Mouse (Mus musculus) embryonic facial prominence, embryonic 12.5 days (tissue): Measurements from ENCODE around the gene Bsn. TPM values are rescaled to one million over a fixed set of nuclear protein-coding genes. Genes with fewer than 3 reads are reported as not detected.

Experiments
- ATAC-seq: fragments of 200-750 bp; cut with Nextera tagmentation; 2 replicates; pipeline ENCODE4 v1.8.0; 2017; ENCODE audit not compliant: insufficient number of reproducible peaks, insufficient read depth, low FRiP score, low TSS enrichment
- H3K27ac ChIP-seq: fragments of 300-500 bp; sonication (generic); 2 replicates; pipeline ENCODE4 v1.5.1; 2016; ENCODE audit warnings: mild to moderate bottlenecking
- H3K27me3 ChIP-seq: fragments of 300-500 bp; sonication (generic); 2 replicates; pipeline ENCODE4 v1.6.1; 2016; ENCODE audit warnings: mild to moderate bottlenecking, moderate library complexity
- H3K36me3 ChIP-seq: fragments of 300-500 bp; sonication (generic); 2 replicates; pipeline ENCODE4 v1.6.1; 2016; ENCODE audit warnings: mild to moderate bottlenecking
- H3K4me1 ChIP-seq: fragments of 300-500 bp; sonication (generic); 2 replicates; pipeline ENCODE4 v1.6.1; 2016
- H3K4me2 ChIP-seq: fragments of 300-500 bp; sonication (generic); replicated peaks from 2 replicates; pipeline ENCODE4 v1.6.1; 2016; ENCODE audit warnings: mild to moderate bottlenecking, moderate library complexity
- H3K4me3 ChIP-seq: fragments of 300-500 bp; sonication (generic); 2 replicates; pipeline ENCODE4 v1.5.1; 2016; ENCODE audit warnings: mild to moderate bottlenecking
- H3K9ac ChIP-seq: fragments of 300-500 bp; sonication (generic); 2 replicates; pipeline ENCODE4 v1.6.1; 2016; ENCODE audit warnings: mild to moderate bottlenecking, moderate library complexity
- H3K9me3 ChIP-seq: fragments of 300-500 bp; sonication (generic); 2 replicates; pipeline ENCODE4 v1.6.1; 2016; ENCODE audit warnings: mild to moderate bottlenecking, moderate library complexity
- WGBS: fragments of 180-500 bp; shearing (Covaris S2); methylation state at CpG from one replicate; pipeline ENCODE4 v1.1.7; 2016; 5-methylcytosine and 5-hydroxymethylcytosine counted together
- polyA plus RNA-seq: library from polyadenylated mRNA; unstranded; fragments of >200 nt; fragmentation: Nextera tagmentation; extraction: Ambion mirVana; gene quantifications from 2 replicates; pipeline ENCODE4 v1.2.1, GENCODE M21; 2016

Gene Bsn
- polyA plus RNA-seq, 1 experiment from 2014 or later, result 1.1 TPM

- Histone ChIP-seq H3K4me1 (peaks cover 21% of the 10 kb centered on the region), H3K36me3 (no peaks in the 10 kb centered on the region), H3K27ac (peak overlapping the region; percentile 43), H3K4me2 (peak overlapping the region; percentile 30), H3K9ac (peak overlapping the region; percentile 46), H3K9me3 (no peaks in the 10 kb centered on the region), H3K4me3 (0 out of 2 replicates have a peak overlapping the region, but pooled peaks have one; percentile 7), H3K27me3 (peaks cover 9% of the 10 kb centered on the region; the same call in 1 of the 2 replicates)
- WGBS, result 25% methylated on average over 31 of the region's 31 CpGs
- ATAC-seq, result peak; percentile 41
These were observed 85.2 kb downstream of the Bsn start for GRCm38 (mm10) chr9:108104766-108105548.

GRCm38 (mm10) chr9:108099619-108100018 lies 90.6 kb downstream of the Bsn start:
- ATAC-seq, result no peak
- Histone ChIP-seq H3K36me3 (no peaks in the 10 kb centered on the region), H3K4me1 (peaks cover 9% of the 10 kb centered on the region), H3K4me3 (no peak overlapping the region), H3K9ac (no peak overlapping the region), H3K27me3 (no peaks in the 10 kb centered on the region), H3K4me2 (no peak overlapping the region), H3K9me3 (no peaks in the 10 kb centered on the region), H3K27ac (no peak overlapping the region)
- WGBS, result 87% methylated on average over 8 of the region's 8 CpGs

GRCm38 (mm10) chr9:108095949-108096712 lies 94.1 kb downstream of the Bsn start:
- Histone ChIP-seq H3K4me1 (peaks cover 12% of the 10 kb centered on the region; the same call in 1 of the 2 replicates), H3K36me3 (peaks cover 15% of the 10 kb centered on the region), H3K4me2 (peak overlapping the region; percentile 96; the same call in 1 of the 2 replicates), H3K9ac (no peak overlapping the region), H3K27ac (no peak overlapping the region), H3K4me3 (no peak overlapping the region), H3K27me3 (no peaks in the 10 kb centered on the region), H3K9me3 (no peaks in the 10 kb centered on the region)
- whole genome bisulfite sequencing, result 62% methylated on average over 10 of the region's 10 CpGs
- no peak for ATAC-seq

GRCm38 (mm10) chr9:108095518-108095917 lies 94.7 kb downstream of the Bsn start:
- WGBS, result 13% methylated on average over 3 of the region's 3 CpGs
- Histone ChIP-seq H3K9me3 (no peaks in the 10 kb centered on the region), H3K9ac (no peak overlapping the region), H3K27ac (no peak overlapping the region; the same call in 1 of the 2 replicates), H3K4me3 (peak overlapping the region; percentile 71), H3K36me3 (peaks cover 22% of the 10 kb centered on the region), H3K27me3 (no peaks in the 10 kb centered on the region), H3K4me2 (peak overlapping the region; percentile 96), H3K4me1 (peaks cover 12% of the 10 kb centered on the region; the same call in 1 of the 2 replicates)
- ATAC-seq, result no peak

GRCm38 (mm10) chr9:108094998-108095411 lies 95.2 kb downstream of the Bsn start:
- H3K4me3 ChIP-seq, result peak overlapping the region; percentile 71
- 0 out of 2 replicates have a peak, but pooled peaks have one; percentile 12 for ATAC-seq

GRCm38 (mm10) chr9:108094184-108094941 lies 95.8 kb downstream of the Bsn start, which contains the start of gene Apeh:
Apeh (minus strand) TSS chr9:108094606.
- Histone ChIP-seq H3K9ac (peak within 1 kb of the TSS; percentile 64), H3K4me2 (peak within 1 kb of the TSS; percentile 96), H3K4me1 (peaks cover 12% of the 10 kb centered on the region; the same call in 1 of the 2 replicates), H3K27me3 (no peaks in the 10 kb centered on the region), H3K36me3 (peaks cover 33% of the 10 kb centered on the region), H3K4me3 (peak within 1 kb of the TSS; percentile 71), H3K27ac (peak within 1 kb of the TSS; percentile 86), H3K9me3 (no peaks in the 10 kb centered on the region)
- peak; percentile 94 for ATAC-seq
- WGBS, result 1% methylated on average over 52 of the region's 52 CpGs

More at GRCm38 (mm10) chr9:108094998-108095411, 95.2 kb downstream of the Bsn start:
- Histone ChIP-seq H3K36me3 (peaks cover 27% of the 10 kb centered on the region), H3K27me3 (no peaks in the 10 kb centered on the region), H3K27ac (peak overlapping the region; percentile 86), H3K4me1 (peaks cover 12% of the 10 kb centered on the region; the same call in 1 of the 2 replicates), H3K4me2 (peak overlapping the region; percentile 96), H3K9me3 (no peaks in the 10 kb centered on the region), H3K9ac (peak overlapping the region; percentile 64)
- WGBS, result under 1% methylated on average over 16 of the region's 16 CpGs

GRCm38 (mm10) chr9:108093586-108093985 lies 96.6 kb downstream of the Bsn start:
- H3K27me3 ChIP-seq, result no peaks in the 10 kb centered on the region
- no peaks in the 10 kb centered on the region for H3K9me3 ChIP-seq
- no peak for ATAC-seq
- 70% methylated on average over 10 of the region's 10 CpGs for WGBS
- H3K4me2 ChIP-seq, result peak overlapping the region; percentile 96
- H3K4me3 ChIP-seq, result peak overlapping the region; percentile 71
- no peak overlapping the region for H3K27ac ChIP-seq
- H3K36me3 ChIP-seq, result peaks cover 41% of the 10 kb centered on the region
- H3K9ac ChIP-seq, result peak overlapping the region; percentile 64; the same call in 1 of the 2 replicates
- H3K4me1 ChIP-seq, result peaks cover 12% of the 10 kb centered on the region; the same call in 1 of the 2 replicates

- H3K27me3 ChIP-seq, result no peaks in the 10 kb centered on the region
- H3K4me1 ChIP-seq, result peaks cover 12% of the 10 kb centered on the region; the same call in 1 of the 2 replicates
- no peak overlapping the region for H3K9ac ChIP-seq
- 95% methylated on average over 7 of the region's 7 CpGs for WGBS
- H3K4me3 ChIP-seq, result no peak overlapping the region
- no peaks in the 10 kb centered on the region for H3K9me3 ChIP-seq
- no peak for ATAC-seq
- H3K4me2 ChIP-seq, result no peak overlapping the region
- H3K36me3 ChIP-seq, result peaks cover 70% of the 10 kb centered on the region
- H3K27ac ChIP-seq, result no peak overlapping the region
These were observed 99.5 kb downstream of the Bsn start for GRCm38 (mm10) chr9:108090611-108091120.

- H3K9ac ChIP-seq, result no peak overlapping the region; the same call in 1 of the 2 replicates
- no peak for ATAC-seq
- H3K27ac ChIP-seq, result no peak overlapping the region
- no peak overlapping the region for H3K4me3 ChIP-seq
- peaks cover 63% of the 10 kb centered on the region for H3K36me3 ChIP-seq
- H3K4me1 ChIP-seq, result no peaks in the 10 kb centered on the region; the same call in 1 of the 2 replicates
- WGBS, result 94% methylated on average over 4 of the region's 4 CpGs
- peaks cover 40% of the 10 kb centered on the region for H3K27me3 ChIP-seq
- no peak overlapping the region for H3K4me2 ChIP-seq
- H3K9me3 ChIP-seq, result no peaks in the 10 kb centered on the region
These were observed 104.9 kb downstream of the Bsn start for GRCm38 (mm10) chr9:108085261-108085660.

- H3K27ac ChIP-seq, result no peak overlapping the region
- peaks cover 5% of the 10 kb centered on the region for H3K4me1 ChIP-seq
- no peak overlapping the region for H3K9ac ChIP-seq
- no peak for ATAC-seq
- H3K36me3 ChIP-seq, result peaks cover 46% of the 10 kb centered on the region
- H3K4me3 ChIP-seq, result no peak overlapping the region
- no peaks in the 10 kb centered on the region for H3K9me3 ChIP-seq
- H3K27me3 ChIP-seq, result peaks cover 46% of the 10 kb centered on the region
- H3K4me2 ChIP-seq, result no peak overlapping the region
- WGBS, result 82% methylated on average over 6 of the region's 6 CpGs
These were observed 106.6 kb downstream of the Bsn start for GRCm38 (mm10) chr9:108083561-108083960.
